Mouse (Mus musculus) liver, embryonic 13.5 days (tissue): ENCODE measurements around the gene Olfr1427. TPM values are rescaled to one million over a fixed set of nuclear protein-coding genes. Genes with fewer than 3 reads are reported as not detected.
"Not testable (repeated sequence)": the region's sequence is repeated elsewhere in the genome, so short reads cannot be mapped to it uniquely, and the experiment has no call there.

Source experiments
- ATAC-seq: fragments of 200-750 bp; cut with Nextera tagmentation; 2 replicates; pipeline ENCODE4 v1.8.0; 2017; ENCODE audit warnings: low read depth, mild to moderate bottlenecking, moderate number of reproducible peaks, moderate library complexity
- DNase-seq: peaks from one replicate; pipeline ENCODE4 v3.0.0; 2022
- H3K27ac ChIP-seq: fragments of 300-500 bp; sonication (generic); 2 replicates; pipeline ENCODE4 v1.5.1; 2015; ENCODE audit warnings: moderate library complexity, mild to moderate bottlenecking, inconsistent platforms
- H3K27me3 ChIP-seq: fragments of 300-500 bp; sonication (generic); 2 replicates; pipeline ENCODE4 v1.6.1; 2015; ENCODE audit warnings: mild to moderate bottlenecking, inconsistent platforms
- H3K36me3 ChIP-seq: fragments of 300-500 bp; sonication (generic); 2 replicates; pipeline ENCODE4 v1.6.1; 2015; ENCODE audit warnings: mild to moderate bottlenecking, inconsistent platforms
- H3K4me1 ChIP-seq: fragments of 300-500 bp; sonication (generic); replicated peaks from 2 replicates; pipeline ENCODE4 v1.6.1; 2015; ENCODE audit warnings: inconsistent platforms
- H3K4me2 ChIP-seq: fragments of 300-500 bp; sonication (generic); 2 replicates; pipeline ENCODE4 v1.6.1; 2015; ENCODE audit warnings: inconsistent platforms, mild to moderate bottlenecking, moderate library complexity
- H3K4me3 ChIP-seq: fragments of 300-500 bp; sonication (generic); replicated peaks from 2 replicates; pipeline ENCODE4 v1.5.1; 2015; ENCODE audit warnings: mild to moderate bottlenecking, inconsistent platforms
- H3K9ac ChIP-seq: fragments of 300-500 bp; sonication (generic); 2 replicates; pipeline ENCODE4 v1.6.1; 2015; ENCODE audit warnings: mild to moderate bottlenecking, inconsistent platforms
- H3K9me3 ChIP-seq: fragments of 300-500 bp; sonication (generic); replicated peaks from 2 replicates; pipeline ENCODE4 v1.6.1; 2016; ENCODE audit warnings: inconsistent platforms
- WGBS: fragments of 180-500 bp; shearing (Covaris S2); methylation state at CpG from one replicate; pipeline ENCODE4 v1.1.7; 2015; ENCODE audit not compliant: insufficient replicate concordance; 5-methylcytosine and 5-hydroxymethylcytosine counted together
- polyA plus RNA-seq: library from polyadenylated mRNA; unstranded; fragments of >200 nt; fragmentation: Nextera tagmentation; extraction: Ambion mirVana; gene quantifications from 2 replicates; pipeline ENCODE4 v1.2.1, GENCODE M21; 2015

The Olfr1427 gene
- polyA plus RNA-seq, 1 experiment from 2014 or later: not detected

DNA sequence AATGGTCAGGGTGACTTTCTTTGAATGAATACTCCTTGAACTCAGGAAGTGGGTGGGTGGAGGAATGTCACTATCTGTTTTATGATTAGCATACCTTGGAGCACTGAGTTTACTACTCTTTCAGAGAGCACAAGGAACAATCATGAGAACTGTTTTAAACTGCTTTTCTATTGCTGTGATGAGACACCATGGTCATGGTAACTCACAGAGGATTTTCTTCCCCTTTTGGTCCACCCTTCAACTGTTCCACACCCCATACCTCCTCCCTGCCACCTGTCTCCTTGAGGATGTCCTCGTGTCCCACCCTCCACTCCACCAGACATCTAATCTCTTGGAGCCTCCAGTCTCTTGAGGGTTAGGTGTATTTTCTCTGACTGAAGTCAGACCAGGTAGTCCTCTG is 35.3 kb downstream of the Olfr1427 start:
- not testable (repeated sequence) for H3K27ac ChIP-seq, H3K9ac ChIP-seq, H3K9me3 ChIP-seq, H3K4me1 ChIP-seq, H3K27me3 ChIP-seq, H3K4me3 ChIP-seq, H3K4me2 ChIP-seq, H3K36me3 ChIP-seq, ATAC-seq, DNase-seq
- 43% methylated on average over 1 of the region's 1 CpGs for WGBS

DNA sequence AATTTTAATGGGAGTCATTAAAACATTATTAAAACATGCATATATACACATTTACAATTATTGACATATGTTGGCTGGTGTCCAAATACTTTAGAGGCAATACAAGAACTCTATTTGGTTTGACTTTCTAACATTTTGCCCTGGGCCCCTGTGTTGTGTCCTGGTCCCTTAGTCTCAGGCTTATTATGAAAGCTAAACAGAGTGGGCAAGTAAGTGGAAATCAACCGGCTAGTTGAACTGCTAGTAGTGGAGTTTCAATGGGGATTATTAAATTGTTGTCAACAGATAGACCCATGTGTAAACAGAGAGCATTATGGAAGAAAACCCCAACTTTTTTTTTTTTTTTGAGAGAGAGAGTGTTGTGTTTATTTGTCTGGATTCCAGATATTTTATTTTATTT is 40.6 kb downstream of the Olfr1427 start, which contains the start of gene Olfr1424:
TSS of gene Olfr1424 (minus strand) at position 101 of the 400 bp plus-strand sequence.
- 71% methylated on average over 1 of the region's 1 CpGs for WGBS
- H3K4me1 ChIP-seq, H3K27ac ChIP-seq, ATAC-seq, H3K4me2 ChIP-seq, H3K4me3 ChIP-seq, H3K9ac ChIP-seq, H3K27me3 ChIP-seq, H3K9me3 ChIP-seq, DNase-seq, H3K36me3 ChIP-seq: not testable (repeated sequence)

Other genes starting within 250 kb of the Olfr1427 start
- gene Olfr1418, start 242.3 kb downstream of the Olfr1427 start, polyA plus RNA-seq: not detected in 2 replicates
- not detected in 2 replicates for gene Olfr1419, start 228.2 kb downstream of the Olfr1427 start, polyA plus RNA-seq
- gene Olfr1420, start 216.8 kb downstream of the Olfr1427 start, polyA plus RNA-seq: not detected in 2 replicates
- 6.2 and 8.1 TPM in 2 replicates for gene Patl1, start 190.9 kb downstream of the Olfr1427 start, polyA plus RNA-seq
- 2.2 and 2.4 TPM in 2 replicates for gene Osbp, start 137.4 kb downstream of the Olfr1427 start, polyA plus RNA-seq
- 0.03 TPM in 1 of 2 replicates, not detected in the other for gene Olfr1423, start 62.0 kb downstream of the Olfr1427 start, polyA plus RNA-seq
- not detected in 2 replicates for gene Olfr1424, start 40.7 kb downstream of the Olfr1427 start, polyA plus RNA-seq
- not detected in 2 replicates for gene Olfr1425, start 25.6 kb downstream of the Olfr1427 start, polyA plus RNA-seq
- not detected in 2 replicates for gene Olfr1426, start 11.3 kb downstream of the Olfr1427 start, polyA plus RNA-seq
- not detected in 2 replicates for gene Olfr1428, start 12.6 kb upstream of the Olfr1427 start, polyA plus RNA-seq
- gene Olfr76, start 19.9 kb upstream of the Olfr1427 start, polyA plus RNA-seq: not detected in 2 replicates
- not detected in 2 replicates for gene Olfr1555-ps1, start 66.8 kb upstream of the Olfr1427 start, polyA plus RNA-seq
- gene Olfr1431, start 97.3 kb upstream of the Olfr1427 start, polyA plus RNA-seq: not detected in 2 replicates
- not detected in 2 replicates for gene Olfr1432, start 129.3 kb upstream of the Olfr1427 start, polyA plus RNA-seq
- gene Olfr262, start 138.3 kb upstream of the Olfr1427 start, polyA plus RNA-seq: not detected in 2 replicates
- gene Olfr235, start 157.7 kb upstream of the Olfr1427 start, polyA plus RNA-seq: not detected in 2 replicates
- gene Olfr1434, start 176.5 kb upstream of the Olfr1427 start, polyA plus RNA-seq: not detected in 2 replicates
- not detected in 2 replicates for gene Olfr1436, start 195.8 kb upstream of the Olfr1427 start, polyA plus RNA-seq
- not detected in 2 replicates for gene Olfr1437, start 221.8 kb upstream of the Olfr1427 start, polyA plus RNA-seq
- not detected in 2 replicates for gene Olfr1438-ps1, start 232.6 kb upstream of the Olfr1427 start, polyA plus RNA-seq